Mouse (Mus musculus) liver, embryonic 14.5 days (tissue): ENCODE measurements at regions not wholly inside any gene's neighbourhood (a gene's known extent, or its start where the extent isn't known, plus 50 kb on each side); places are given as distances from the start of the nearest gene placed in this dataset.

Source experiments
- CTCF ChIP-seq: IDR thresholded peaks from 2 replicates; pipeline ENCODE4 v1.5.1; 2016; ENCODE audit warnings: antibody characterized with exemption, low read depth, control low read depth
- EP300 ChIP-seq: IDR thresholded peaks from 2 replicates; pipeline ENCODE4 v1.6.1; 2016; ENCODE audit warnings: antibody characterized with exemption, low read depth

- TF ChIP-seq CTCF (no peak), EP300 (no peak)
Observed at GRCm38 (mm10) chr1:143054451-143055024, 585.9 kb upstream of the B3galt2 start.
